Mouse (Mus musculus) layer of hippocampus, adult 6 months (tissue): ENCODE measurements around the gene Prep. TPM values are rescaled to one million over a fixed set of nuclear protein-coding genes. Genes with fewer than 3 reads are reported as not detected.

Source experiments
- long read RNA-seq, 2 experiments: library from polyadenylated mRNA; unstranded; transcript quantifications; one replicate each; pipeline ENCODE4 v2.0.0; 2019 to 2020
- microRNA-seq: library from miRNA; unstranded; fragments of <30 nt; microRNA quantifications from one replicate; pipeline ENCODE4 v1.2.0, GENCODE M21; 2020
- polyA plus RNA-seq: library from polyadenylated mRNA; unstranded; fragments of <200 nt; fragmentation: Nextera tagmentation; gene quantifications from 2 replicates; pipeline ENCODE4 v1.2.3, GENCODE M21; 2021

Prep gene
- polyA plus RNA-seq, result 7.0 and 7.7 TPM in 2 replicates
- long read RNA-seq, experiment 1, full-length matches to known transcripts, result 18 of 26 reads
- long read RNA-seq, experiment 1, partial matches to known transcripts, result 6 of 26 reads
- long read RNA-seq, experiment 1, other reads (novel, unspliced or antisense), result 2 of 26 reads
- long read RNA-seq, experiment 2, full-length matches to known transcripts, result 178 of 196 reads
- long read RNA-seq, experiment 2, partial matches to known transcripts, result 9 of 196 reads
- long read RNA-seq, experiment 2, other reads (novel, unspliced or antisense), result 9 of 196 reads

GRCm38 (mm10) chr10:45066931-45067308 is at the start of gene Prep:
Gene Prep, plus strand, starts transcription at chr10:45067203.

GRCm38 (mm10) chr10:45177798-45178197 is 110.8 kb downstream of the Prep start, which contains the start of gene Popdc3:
Gene Popdc3, plus strand, starts transcription at chr10:45178098.

Small RNA genes within 50 kb of the gene (microRNA-seq; reads per million reads assigned to microRNA genes)
- not detected for gene Gm23766

Other genes with a start within 250 kb of the Prep start
- gene Popdc3, start 110.9 kb downstream of the Prep start, polyA plus RNA-seq, result 6.4 and 7.8 TPM in 2 replicates